ENCODE assay signal across 9 mouse cellular contexts in the genomic region with DNA sequence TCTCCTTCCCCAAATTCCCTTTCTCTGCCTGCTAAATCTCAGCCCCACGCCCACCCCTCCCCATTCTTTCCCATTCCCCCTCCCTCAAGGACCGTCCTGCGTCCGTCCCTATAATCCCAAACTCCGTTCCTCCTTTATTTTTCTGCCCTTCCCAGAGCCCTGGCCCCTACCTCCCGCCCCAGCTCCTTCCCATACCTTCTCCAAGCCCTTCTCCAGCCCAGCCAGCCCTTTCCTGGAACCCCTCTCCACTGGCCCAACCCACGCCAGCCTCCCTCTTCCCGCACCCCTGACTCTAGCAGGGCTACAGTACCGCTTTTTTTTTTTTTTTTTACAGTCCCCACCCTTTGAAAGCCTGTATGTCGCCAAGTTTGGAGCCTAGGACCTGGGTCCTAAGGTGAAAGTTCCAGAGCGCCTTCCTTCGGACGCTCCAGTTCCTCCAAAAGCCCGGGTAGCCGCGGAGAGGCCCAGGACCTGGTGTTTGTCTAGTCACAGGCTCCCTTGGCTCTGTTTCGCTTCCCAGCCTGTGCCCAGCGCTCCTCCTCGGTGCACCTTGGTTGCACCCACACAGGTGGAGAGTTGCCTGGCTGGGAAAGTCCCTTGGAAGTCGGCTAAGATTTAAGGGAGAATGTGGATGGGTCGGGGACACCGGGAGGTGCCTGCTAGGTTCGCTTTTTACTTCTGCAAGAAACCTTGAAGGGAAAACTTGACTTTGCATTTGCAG. TPM values are rescaled to one million over a fixed set of nuclear protein-coding genes. Genes with fewer than 3 reads are reported as not detected.
DNase-seq lines count a peak whose midpoint lies in the region; ATAC-seq and TF ChIP-seq lines count a peak whose summit lies in the region.
"Had no signal": no experiment of that assay in that cellular context is flagged by ENCODE, and none has a peak within 500 bp of the region (broad histone marks: within the 10 kb centered on the region; RNA-seq: fewer than 3 reads in every experiment).

No protein-coding gene starts in this region.

- peak overlapping the region; percentile 74 for H3K27ac ChIP-seq in heart, embryonic 16.5 days (ENCODE audit: low read length)
- H3K27ac ChIP-seq in limb, embryonic 11.5 days (replicated peaks; ENCODE audit: low read depth, low read length), result no peak overlapping the region
- H3K27ac ChIP-seq in small intestine, adult 2 months (ENCODE audit: insufficient read depth, low read depth, low read length), result peak overlapping the region; percentile 32; the same call in 1 of the 2 replicates

- no peak for TF ChIP-seq POLR2A in lung, adult 2 months (IDR thresholded peaks at IDR 0.05; ENCODE audit: borderline replicate concordance, extremely low read depth, low read depth, low read length)
- TF ChIP-seq POLR2A in small intestine, adult 2 months (IDR thresholded peaks at IDR 0.05; ENCODE audit: low read depth, low read length), result no peak

- ATAC-seq in heart, embryonic 16.5 days (replicated peaks; ENCODE audit: extremely low read depth, insufficient read depth, low FRiP score), result no peak
- peak; percentile 24; the same call in 1 of the 2 replicates for ATAC-seq in limb, embryonic 11.5 days (ENCODE audit: insufficient number of reproducible peaks, low FRiP score, low TSS enrichment, low read depth)

- DNase-seq in lung, adult 2 months, result no peak
- no peak for DNase-seq in lung, postnatal 14 days
- DNase-seq in limb, embryonic 11.5 days (ENCODE audit: low spot score), result peak; percentile 52
- DNase-seq in layer of hippocampus, postnatal 25 days (ENCODE audit: extremely low spot score in 1 of 2, low spot score in 1 of 2), result no peak
- DNase-seq in layer of hippocampus, adult 11-12 months (ENCODE audit: low spot score), result no peak
- no peak for DNase-seq in frontal cortex, postnatal 14 days (ENCODE audit: low spot score in 2 of 2)

- H3K9me3 ChIP-seq in heart, embryonic 16.5 days (replicated peaks; ENCODE audit: control insufficient read depth, low read length), result no peaks in the 10 kb centered on the region
- no peaks in the 10 kb centered on the region for H3K9me3 ChIP-seq in limb, embryonic 11.5 days (ENCODE audit: control insufficient read depth, low read length)

- TF ChIP-seq CTCF in lung, adult 2 months (IDR thresholded peaks at IDR 0.05; ENCODE audit: insufficient read depth, low read length), result no peak
- no peak for TF ChIP-seq CTCF in small intestine, adult 2 months (IDR thresholded peaks at IDR 0.05; ENCODE audit: extremely low read depth, insufficient read length, insufficient replicate concordance, low read depth, low read length)

- no peaks in the 10 kb centered on the region for H3K36me3 ChIP-seq in heart, embryonic 16.5 days (ENCODE audit: control insufficient read depth, insufficient read depth)
- no peaks in the 10 kb centered on the region for H3K36me3 ChIP-seq in limb, embryonic 11.5 days (ENCODE audit: control insufficient read depth, insufficient read depth, low read length)
- no peaks in the 10 kb centered on the region for H3K36me3 ChIP-seq in small intestine, adult 2 months (ENCODE audit: control insufficient read depth, insufficient read depth, low read length)

- H3K4me3 ChIP-seq in lung, adult 2 months (replicated peaks; ENCODE audit: extremely low read depth, low read depth, low read length), result peak overlapping the region; percentile 61
- H3K4me3 ChIP-seq in heart, embryonic 16.5 days (ENCODE audit: low read length), result peak overlapping the region; percentile 84
- H3K4me3 ChIP-seq in limb, embryonic 11.5 days (ENCODE audit: low read depth, low read length), result peak overlapping the region; percentile 52
- H3K4me3 ChIP-seq in small intestine, adult 2 months (ENCODE audit: low read depth, low read length), result peak overlapping the region; percentile 73

- H3K4me1 ChIP-seq in lung, adult 2 months (ENCODE audit: control insufficient read depth, insufficient read depth, low read length), result peaks cover 5% of the 10 kb centered on the region; the same call in 1 of the 2 replicates
- H3K4me1 ChIP-seq in heart, embryonic 16.5 days (ENCODE audit: control insufficient read depth, insufficient read depth, low read length), result peaks cover 26% of the 10 kb centered on the region
- peaks cover 12% of the 10 kb centered on the region; the same call in 1 of the 2 replicates for H3K4me1 ChIP-seq in limb, embryonic 11.5 days (ENCODE audit: control insufficient read depth, insufficient read depth, low read length)
- H3K4me1 ChIP-seq in small intestine, adult 2 months (ENCODE audit: control insufficient read depth, insufficient read depth, insufficient read length, low read length), result peaks cover 17% of the 10 kb centered on the region

- H3K4me2 ChIP-seq in heart, embryonic 16.5 days (ENCODE audit: low read depth, low read length), result peak overlapping the region; percentile 95
- H3K4me2 ChIP-seq in limb, embryonic 11.5 days (ENCODE audit: low read depth, severe bottlenecking), result peak overlapping the region; percentile 91

- peak overlapping the region; percentile 72 for H3K9ac ChIP-seq in heart, embryonic 16.5 days (ENCODE audit: low read length)
- H3K9ac ChIP-seq in limb, embryonic 11.5 days (ENCODE audit: low read length), result no peak overlapping the region

- no peaks in the 10 kb centered on the region; the same call in 1 of the 2 replicates for H3K27me3 ChIP-seq in heart, embryonic 16.5 days (ENCODE audit: control insufficient read depth, insufficient read depth, low read length)
- peaks cover 55% of the 10 kb centered on the region for H3K27me3 ChIP-seq in limb, embryonic 11.5 days (ENCODE audit: control insufficient read depth, insufficient read depth, low read length)
- H3K27me3 ChIP-seq in small intestine, adult 2 months (ENCODE audit: control insufficient read depth, insufficient read depth, low read length), result no peaks in the 10 kb centered on the region
- H3K27me3 ChIP-seq: Patski had no signal

- 10% methylated on average over 23 of the region's 23 CpGs for WGBS in lung, adult 2 months
- WGBS in heart, embryonic 16.5 days, result 5% methylated on average over 23 of the region's 23 CpGs
- under 1% methylated on average over 23 of the region's 23 CpGs for WGBS in limb, embryonic 11.5 days
- WGBS in small intestine, adult 2 months, result 6% methylated on average over 22 of the region's 23 CpGs

RNA-seq across cellular contexts. Expression of gene Rab20, which starts 0.5 kb away (rescaled TPM):
- 17.3 and 19.5 TPM in 2 replicates for polyA plus RNA-seq in lung, adult 2 months (2012; rRNA removed)
- 44.7 and 47.8 TPM in 2 replicates for polyA plus RNA-seq in heart, embryonic 16.5 days (2015; fragmentation: Nextera tagmentation; extraction: Ambion mirVana)
- polyA plus RNA-seq in limb, embryonic 11.5 days (2014; fragmentation: Nextera tagmentation; extraction: Ambion mirVana), result 0.61 and 0.71 TPM in 2 replicates
- 18.6 and 43.3 TPM in 2 replicates for polyA plus RNA-seq in small intestine, adult 2 months (2012; rRNA removed)
- total RNA-seq in layer of hippocampus, postnatal 25 days (2021), result under 1 TPM; 0.20 to 0.26 TPM

RNA-seq across cellular contexts. Expression of gene Naxd, which starts 18.3 kb away (rescaled TPM):
- polyA plus RNA-seq in lung, adult 2 months (2012; rRNA removed), result 142 and 150 TPM in 2 replicates
- polyA plus RNA-seq in heart, embryonic 16.5 days (2015; fragmentation: Nextera tagmentation; extraction: Ambion mirVana), result 90.8 and 93.1 TPM in 2 replicates
- 94.7 and 107 TPM in 2 replicates for polyA plus RNA-seq in limb, embryonic 11.5 days (2014; fragmentation: Nextera tagmentation; extraction: Ambion mirVana)
- 64.9 and 81.1 TPM in 2 replicates for polyA plus RNA-seq in small intestine, adult 2 months (2012; rRNA removed)
- total RNA-seq in layer of hippocampus, postnatal 25 days (2021), result 10 to 100 TPM; 60.1 to 64.2 TPM

Comparison
In these comparisons a context has a peak if more than half of its experiments do, and no peak if none do; other contexts are left out.
1. RNA of gene Rab20, which starts 0.5 kb away (polyA plus RNA-seq): 44.7 to 47.8 TPM in heart, embryonic 16.5 days, 18.6 to 43.3 TPM in small intestine, adult 2 months and 17.3 to 19.5 TPM in lung, adult 2 months; 0.61 to 0.71 TPM in limb, embryonic 11.5 days; every median in the first group is over 10 times any median in the second.
2. Peak in every context shown above with its lines, with median percentiles within 50 percentile points of each other: H3K4me3 ChIP-seq.